Mouse (Mus musculus): ENCODE data around the gene Tnfsf4.

Tnfsf4 gene

DNA sequence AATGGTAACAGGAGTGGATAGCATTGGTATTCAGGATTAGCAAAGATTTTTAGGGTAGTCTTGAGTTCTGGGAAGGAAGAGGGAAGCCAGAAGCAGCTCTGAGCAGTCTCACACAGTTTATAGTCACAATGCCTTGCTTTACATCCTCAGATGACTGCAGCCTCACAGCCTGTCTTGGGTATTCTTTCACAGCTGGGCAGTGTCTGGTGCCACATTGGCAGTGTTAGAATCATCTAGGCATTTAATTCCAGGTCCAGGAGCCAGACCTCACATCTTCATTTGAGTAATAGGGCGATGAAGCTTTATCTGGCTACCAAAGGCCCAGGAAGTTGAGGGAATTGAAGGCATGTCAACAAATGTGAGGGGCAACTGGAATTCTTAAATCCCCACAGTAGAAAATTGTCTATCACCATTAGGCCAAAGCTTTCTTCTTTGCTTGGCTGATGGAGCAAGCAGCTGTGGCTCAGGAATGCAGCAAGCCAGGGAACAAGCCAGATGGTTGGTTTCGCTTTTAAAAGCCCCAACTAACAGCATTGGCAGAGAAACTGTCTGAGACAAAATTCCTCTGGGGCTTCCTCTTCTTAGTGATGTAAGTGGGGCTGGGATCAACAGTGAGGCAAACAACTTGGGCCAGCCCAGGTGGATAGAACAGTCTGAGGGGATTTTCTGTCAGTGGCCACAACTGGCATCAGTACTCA, 68.3 kb downstream of the Tnfsf4 start:
- no peak for DNase-seq

Data from cerebellum, postnatal 10 days (tissue).